Mouse (Mus musculus) brain, adult 2 months (tissue): ENCODE data around the gene Camsap2.

Experiments
- DNase-seq: peaks from one replicate; pipeline ENCODE4 v3.0.0; 2011; ENCODE audit warnings: low read depth, low spot score

Gene Camsap2

DNA sequence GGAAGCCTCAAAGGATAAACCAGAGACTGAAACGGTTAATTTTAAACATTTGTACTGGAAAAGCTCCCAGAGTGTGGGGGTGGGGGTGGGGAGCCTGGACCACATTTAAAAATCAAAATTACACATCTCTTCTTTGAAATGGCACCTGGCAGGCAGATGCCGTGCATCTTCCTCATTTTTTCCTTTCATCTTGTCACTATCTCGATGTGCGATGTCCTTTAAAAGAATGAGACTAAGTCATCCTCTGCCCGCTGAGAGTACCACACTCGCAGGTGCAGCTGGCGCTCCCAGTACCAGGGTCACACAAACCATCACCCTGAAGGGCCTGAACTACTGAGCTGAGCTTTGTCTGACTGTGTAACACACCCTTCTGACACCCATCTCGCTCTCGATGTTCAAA lies 87.4 kb downstream of the Camsap2 start:
- DNase-seq = no peak

DNA sequence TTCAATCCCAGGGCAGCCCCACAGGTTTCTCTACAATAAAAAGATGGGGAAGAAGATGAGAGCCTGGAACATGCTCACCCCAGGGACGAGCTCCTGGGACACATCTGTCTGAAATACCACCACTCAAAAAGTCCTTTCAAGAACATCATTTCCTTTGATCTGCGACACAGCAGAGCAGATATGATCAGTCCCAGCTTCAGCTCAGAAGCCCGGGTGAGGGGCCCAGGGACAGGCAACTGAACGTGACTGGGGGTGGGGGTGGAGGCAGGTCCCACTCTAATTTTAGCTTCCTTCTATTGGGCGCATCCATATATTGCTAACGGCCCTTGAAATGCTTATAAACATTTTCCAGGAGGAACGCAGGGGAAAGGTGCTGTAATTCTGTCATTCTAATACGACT lies 90.2 kb downstream of the Camsap2 start:
- no peak for DNase-seq

DNA sequence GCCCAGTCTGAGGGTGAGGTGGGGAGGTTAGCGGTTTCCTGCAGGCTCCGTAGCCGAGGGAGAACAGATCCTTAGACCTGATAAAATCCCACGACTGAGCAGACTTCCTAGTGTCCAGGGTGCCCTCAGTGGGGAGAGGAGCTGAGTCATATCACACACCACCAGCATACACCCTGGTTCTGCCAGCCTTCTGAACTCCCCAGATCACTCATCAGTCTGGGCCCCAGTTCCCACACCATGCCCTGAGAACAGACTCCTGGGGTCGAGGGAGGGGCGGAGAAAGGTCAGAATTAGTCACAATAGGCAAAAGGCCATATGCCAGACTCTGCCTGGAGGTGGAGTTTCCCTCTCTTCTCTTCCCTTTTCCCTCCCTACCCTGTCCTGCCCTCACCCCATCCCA lies 90.7 kb downstream of the Camsap2 start:
- no peak for DNase-seq

DNA sequence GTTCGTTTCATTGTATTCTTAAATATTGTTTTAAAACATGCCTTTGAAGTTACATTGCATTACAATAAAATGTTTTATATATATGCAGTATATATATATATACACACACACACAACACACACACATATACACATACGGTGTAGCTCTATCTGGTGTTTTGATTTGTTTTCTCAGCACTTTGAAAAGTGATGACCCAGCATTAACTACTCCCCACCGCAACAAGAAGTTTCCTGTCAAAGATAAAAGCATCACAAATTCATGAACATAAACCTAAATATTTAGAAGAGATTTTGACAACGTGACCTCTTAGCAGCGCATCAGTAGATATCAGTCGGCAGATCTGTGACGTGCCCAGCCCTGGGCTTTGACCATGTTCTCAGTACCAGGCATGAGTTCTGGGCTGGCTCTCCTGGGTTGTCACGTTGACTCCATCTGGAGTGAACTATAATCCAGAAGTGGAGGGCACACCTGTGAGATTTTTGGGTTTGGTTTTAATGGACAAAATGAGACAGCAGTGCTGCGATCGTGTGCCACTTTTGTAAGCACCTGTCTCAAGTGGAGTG lies 91.3 kb downstream of the Camsap2 start:
- DNase-seq = no peak

DNA sequence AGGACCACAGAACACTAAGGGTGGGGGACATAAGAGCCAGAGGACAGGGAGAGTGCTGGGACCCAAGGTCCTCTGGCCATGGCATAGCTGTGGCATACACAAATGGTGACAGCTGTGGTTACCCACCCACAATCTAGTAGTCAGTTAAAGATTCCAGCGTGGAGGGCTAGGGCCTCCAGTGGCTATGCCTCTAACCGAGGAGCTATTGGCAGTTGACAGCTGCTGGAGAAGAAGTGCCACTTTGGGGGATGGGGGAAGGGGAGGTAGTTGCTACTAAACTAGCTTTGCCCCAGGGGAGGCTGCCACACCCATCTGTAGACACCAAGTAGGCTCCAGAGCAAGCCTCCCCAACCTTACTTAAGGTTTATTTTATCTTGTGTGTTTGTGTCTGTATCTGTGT lies 92.4 kb downstream of the Camsap2 start:
- DNase-seq = no peak

DNA sequence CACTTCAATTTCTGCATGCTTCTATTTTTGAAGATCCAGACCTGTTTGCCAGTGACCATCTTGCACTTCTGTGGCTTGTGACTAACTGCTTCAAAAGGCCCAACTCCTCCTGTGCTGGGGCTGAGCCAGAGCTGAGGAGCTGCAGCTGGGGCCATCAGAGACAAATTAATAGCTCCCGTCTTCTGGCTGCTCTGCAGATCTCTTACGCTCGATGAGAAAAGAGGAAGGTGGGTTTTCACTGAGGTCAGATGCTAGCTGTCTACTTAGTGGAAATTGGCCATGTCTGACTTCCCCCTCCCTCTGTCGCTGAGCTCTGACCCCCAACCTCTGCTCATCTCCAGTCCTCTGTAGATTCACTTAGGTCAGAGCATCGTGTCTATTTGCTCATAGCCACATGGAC lies 96.2 kb downstream of the Camsap2 start:
- no peak for DNase-seq

DNA sequence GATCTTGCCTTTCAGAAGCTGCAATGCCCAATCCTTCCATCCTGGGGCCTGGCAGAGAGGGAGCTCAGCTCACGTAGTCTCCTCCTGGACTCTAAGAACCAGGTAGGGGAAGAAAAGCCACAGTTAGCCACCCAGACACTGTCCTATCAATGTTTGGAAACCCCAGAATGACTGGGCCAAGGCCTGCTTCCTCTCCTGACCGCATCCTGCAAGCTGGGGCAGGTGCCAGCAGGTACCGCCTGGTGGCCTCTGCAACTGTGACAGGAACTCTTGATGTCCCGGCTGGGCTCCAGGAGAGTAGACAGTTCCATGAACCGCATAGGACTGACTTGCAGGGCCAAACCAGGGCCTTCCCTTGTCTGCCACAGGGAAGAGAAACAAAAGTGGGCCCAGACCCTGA lies 98.5 kb downstream of the Camsap2 start:
- DNase-seq = no peak

DNA sequence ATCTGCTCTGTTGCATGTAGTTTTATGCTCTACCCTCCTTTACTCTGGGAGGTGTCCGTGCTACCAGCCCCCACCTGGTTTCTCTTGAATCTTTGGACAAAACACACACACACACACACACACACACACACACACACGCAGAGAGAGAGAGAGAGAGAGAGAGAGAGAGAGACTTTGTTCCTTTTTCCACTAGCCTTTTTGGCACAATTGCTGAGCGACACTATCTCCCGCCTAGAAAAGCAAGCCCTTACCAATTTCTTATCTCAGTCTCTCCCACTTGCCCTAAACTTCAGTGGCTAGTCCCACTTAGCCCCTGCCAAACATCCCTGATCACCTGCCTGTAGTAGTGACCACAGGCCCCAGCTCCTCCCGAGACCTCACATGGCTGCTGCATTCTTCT lies 101.4 kb downstream of the Camsap2 start:
- DNase-seq = no peak

DNA sequence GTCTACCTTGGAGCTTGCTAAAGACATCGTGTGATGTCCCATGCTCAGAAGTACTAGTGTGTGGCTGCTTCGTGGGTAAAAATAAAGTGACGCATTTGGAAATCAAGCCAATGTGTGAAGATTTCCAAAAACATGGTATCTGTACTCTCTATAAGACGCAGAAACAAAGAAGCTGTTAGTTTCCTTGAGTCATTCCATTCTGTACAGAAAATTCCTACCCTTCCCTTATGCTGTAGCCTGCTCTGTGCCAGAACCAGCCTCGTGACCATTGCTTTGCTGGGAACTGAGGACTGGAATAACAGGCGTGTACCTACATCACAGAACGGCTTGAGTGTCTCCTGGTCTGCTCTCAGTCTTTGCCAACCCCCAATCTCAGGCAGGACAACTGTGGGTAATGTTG lies 104.1 kb downstream of the Camsap2 start:
- peak; percentile 53 for DNase-seq

DNA sequence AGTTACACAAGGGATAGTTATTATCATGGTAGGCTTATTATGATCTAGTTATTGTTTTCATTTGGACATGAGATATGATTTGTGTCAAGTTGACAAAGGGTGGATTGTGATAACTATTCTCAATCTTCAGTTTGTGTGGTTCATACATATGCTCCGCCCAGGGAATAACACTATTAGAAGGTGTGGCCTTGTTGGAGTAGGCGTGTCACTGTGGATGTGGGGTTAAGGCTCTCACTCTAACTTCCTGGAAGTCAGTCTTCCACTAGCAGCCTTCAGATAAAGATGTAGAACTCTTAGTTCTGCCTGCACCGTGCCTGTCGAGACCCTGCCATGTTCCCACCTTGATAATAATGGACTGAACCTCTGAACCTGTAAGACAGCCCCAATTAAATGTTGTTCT lies 107.4 kb downstream of the Camsap2 start:
- no peak for DNase-seq

DNA sequence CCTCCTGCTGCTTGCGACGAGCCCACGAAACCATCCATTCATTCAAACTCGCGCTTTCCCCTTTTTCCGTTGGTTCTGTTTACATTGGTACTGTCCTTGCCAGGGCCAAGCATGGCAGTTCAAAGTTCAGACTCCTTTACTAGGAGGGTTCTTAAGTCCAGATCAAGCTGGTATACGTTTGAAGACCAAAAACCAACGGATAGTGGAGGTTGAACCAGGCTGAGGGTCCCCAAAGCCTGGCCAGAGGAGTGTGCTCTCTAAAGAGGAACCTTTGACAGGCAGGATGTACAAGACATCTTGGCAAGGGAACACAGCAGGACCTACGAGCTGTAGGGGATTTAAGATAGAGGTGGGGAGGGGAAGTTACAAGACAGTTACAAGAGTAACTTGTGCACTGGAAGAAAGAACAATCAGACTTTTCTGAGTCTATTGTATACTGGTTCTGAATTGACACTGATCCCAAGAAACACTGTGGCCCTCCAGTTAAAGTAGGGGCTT lies 111.3 kb downstream of the Camsap2 start:
- no peak for DNase-seq

DNA sequence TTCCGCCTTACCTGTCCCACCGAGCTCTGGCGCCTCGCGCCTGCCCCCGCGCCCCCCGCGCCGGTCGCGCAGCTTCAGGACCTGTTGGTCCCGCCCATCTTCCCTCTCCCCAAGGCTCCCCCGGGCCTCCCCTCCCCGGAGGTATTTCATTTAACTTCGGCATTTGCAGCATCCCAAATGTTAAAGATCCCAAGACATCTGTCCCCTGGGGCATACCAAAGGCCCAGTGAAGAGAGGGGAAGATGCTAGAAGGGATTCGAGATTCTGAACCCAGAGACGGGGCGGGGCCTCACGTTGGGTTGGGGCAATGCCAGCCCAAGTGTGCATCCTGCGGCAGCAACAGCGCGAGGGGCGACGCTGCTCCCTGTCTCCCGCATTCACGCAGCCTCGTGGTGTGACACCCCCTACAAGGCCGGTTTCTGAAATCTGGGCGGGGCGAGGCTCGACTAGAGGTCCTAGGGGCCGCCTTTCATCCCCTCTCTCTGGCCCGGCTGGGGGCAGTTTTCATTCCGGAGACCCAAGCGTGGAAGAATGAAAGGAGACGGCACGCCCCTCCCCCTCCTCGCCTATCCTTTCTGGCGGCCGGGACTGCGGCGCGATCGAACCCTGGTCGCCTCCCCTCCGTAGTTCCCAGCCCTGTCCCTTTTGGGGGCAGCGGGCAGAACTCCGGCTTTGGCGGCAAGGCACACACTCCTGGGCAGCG lies 111.9 kb downstream of the Camsap2 start, which contains the start of gene Inava:
Inava (minus strand) TSS at position 373 of the 703 bp plus-strand sequence.
- DNase-seq = peak; percentile 55

DNA sequence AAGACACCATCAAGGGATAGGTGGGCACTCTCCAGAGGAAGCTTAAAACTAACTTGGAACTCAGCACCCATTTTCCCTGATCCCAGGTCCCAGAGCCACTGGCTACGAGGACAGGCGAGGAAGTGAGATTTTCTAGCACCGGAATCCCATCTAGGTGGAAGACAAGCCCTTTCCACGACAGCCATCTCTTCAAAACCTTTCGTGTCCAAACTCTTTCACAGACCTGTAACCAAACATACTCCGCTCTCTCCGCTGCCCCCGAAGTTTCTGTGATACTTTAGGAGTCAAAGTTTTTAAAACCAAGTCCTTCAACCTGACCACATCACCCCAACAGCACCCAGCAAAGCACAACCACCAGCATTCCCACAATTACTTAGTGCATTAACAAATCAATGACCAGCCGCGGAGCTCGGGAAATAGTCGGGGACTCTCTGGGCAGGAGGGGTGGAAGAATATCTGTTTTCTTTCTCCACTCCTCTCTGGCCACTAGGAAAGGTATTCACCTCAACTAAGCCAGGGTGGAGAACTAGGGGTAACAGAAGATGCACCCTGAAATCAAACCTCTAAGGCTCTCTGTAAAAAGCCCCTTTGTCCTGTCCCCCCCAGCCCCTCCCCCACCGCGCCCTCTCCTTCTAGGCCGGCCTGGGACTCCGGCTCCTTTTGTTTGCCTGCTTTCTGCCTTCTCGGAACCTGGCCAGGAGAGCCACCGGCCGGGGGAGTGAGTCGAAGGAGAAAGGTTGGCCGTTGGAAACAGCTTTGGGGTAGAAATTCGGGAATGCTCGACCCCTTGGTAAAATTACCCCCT lies 112.7 kb downstream of the Camsap2 start:
- DNase-seq = no peak

DNA sequence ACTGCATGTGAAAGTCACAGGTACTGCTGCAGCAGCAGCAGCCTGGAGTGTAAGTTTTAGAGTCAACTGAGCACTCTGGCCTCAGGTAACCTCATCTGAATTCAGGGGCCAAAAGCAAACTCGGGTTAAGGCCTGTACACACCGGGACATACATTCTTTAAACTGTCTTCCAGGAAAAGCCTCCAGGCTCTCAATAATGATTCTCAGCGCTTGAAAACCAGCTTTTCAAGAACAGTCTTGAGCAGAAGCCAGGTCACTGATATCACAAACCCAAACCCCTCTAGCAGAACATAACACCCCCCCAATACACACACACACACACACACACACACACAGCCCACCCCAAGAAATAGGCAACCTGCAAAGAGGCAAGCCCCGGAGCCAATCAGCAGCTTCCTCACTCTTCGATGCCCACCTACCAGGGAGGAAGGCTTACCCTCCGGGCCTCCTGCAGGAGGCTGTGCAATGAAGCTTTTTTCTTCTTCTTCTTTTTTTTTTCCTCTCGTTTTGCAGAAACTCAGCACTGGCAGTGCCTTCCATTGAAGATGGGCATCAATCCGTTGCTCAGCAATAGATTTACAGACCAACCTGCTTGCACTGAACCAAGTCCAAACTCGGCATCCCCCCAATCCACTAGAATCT lies 113.5 kb downstream of the Camsap2 start:
- no peak for DNase-seq

DNA sequence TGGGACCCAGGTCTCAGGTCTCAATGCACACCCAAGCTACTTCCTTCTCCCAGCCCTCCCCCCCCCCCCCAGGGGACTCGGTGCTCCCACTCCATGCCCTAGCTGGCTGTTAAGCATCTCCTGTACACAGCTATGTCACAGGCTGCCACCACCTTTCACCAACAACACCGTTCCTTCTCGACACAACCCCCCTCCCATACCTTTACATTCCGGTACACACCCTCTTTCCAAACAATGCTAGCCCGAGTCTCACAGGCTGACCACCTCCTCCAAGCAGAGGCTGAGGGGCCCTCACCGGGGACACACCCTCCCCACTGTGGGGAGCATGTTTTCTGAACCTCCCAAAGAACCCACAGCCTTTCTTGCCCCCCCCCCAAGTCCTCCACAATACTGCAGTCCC lies 114.3 kb downstream of the Camsap2 start:
- DNase-seq = no peak

DNA sequence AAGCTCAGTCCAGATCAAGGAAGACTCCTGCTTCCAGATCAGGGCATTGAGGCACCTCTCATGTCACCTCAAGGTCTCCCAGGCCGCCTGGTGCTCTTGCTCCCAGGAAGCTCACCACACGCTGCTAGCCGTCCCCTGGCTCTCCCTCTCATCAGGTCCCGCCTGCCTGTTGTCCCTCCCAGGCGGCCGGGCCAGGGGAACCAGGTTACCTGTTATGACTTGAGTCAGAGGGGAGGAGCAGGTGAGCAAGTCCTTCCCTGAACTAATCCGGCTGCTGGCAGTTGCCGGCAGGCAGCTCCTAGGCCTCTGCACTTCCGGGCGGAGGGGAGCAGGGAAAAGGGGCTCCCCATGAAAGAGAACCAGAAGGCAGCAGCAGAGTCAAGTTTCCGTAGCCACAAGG lies 115.7 kb downstream of the Camsap2 start:
- no peak for DNase-seq

DNA sequence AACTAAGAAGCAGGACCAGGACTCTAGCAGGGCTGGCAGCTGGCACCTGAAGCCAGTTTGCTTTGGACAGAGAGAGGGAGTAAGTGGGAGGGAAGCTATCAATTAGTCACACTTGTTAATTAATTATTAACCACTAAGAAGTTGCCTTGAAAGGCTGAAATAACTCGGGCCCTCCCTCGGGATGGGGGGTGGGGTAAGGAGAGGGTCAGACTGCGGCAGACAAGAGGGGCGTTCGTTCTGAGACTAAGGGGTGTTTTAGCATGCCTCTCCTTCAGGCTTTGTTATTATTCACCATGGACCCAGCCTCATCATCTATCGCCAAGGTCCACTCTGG lies 116.9 kb downstream of the Camsap2 start:
- DNase-seq = no peak

DNA sequence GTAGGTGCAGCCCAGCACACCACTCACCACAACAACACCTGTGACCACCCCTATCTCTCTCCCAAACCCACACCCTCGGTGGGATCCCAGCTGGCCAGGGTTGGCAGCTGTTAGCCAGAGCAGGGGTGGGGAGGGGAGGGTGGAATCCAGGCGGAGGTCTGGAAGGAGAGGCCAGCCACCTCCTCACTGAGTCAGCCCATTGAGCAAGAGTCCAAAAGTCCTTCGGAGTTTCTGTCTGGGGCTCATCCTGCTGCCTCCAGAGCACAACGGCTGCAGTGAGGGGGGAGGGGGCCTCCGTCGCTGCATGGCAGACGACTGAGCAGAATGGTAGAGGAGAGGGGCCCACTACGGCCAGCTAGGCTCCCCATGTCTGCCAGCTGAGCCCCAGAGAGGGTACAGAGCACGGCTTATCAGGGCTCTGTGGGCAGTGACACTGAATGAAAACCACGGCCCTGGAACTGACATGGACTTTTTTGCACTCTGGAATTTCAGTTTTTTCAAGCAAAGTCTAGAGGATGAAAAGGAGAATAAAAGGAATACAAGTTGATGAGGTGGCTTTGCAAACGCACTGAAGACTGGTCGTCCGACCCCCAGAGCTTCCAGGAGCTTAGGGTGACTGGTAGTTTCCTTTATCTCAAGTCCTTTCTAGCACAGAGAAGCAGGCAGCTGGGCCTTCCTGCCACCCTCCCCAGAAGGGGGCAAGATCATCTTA lies 117.4 kb downstream of the Camsap2 start:
- DNase-seq = no peak

DNA sequence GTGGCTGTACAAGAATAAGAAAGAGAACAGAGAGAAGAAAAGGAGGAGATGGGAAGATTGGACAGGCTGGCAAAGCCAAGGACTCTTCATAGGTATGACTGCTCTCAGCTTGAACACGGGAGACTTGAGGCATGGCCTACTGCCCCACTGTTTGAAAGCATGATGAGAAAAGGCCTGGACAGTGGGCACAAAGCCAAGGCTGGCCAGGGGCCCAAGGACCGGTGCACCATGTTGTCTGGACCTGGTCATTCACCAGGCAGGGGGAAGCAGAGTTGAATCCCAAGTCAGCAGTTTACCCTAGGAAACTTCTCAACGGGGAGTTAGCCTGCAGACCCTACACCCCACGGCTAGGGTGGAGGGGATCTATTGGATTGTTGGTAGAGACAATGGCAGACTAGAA lies 118.0 kb downstream of the Camsap2 start:
- DNase-seq = no peak

DNA sequence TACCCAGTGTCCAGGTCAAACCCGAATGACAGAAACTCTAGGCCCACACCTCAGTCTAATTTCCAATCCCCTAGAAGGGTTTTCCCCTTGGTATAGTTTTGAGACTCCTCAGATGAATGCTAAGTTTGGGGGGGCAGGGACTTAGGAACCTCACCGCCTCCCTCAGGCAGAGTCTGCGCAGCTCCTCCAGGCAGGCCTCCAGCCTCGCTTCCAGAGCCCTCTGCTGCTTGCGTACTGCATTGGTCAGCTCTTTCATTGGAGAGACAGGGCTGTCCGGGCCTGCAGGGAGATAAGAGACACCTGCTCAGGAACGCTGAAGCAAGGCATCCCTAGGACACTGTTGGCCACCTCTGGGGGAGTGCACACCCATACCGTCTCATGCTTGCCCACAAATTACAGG lies 119.3 kb downstream of the Camsap2 start:
- no peak for DNase-seq

DNA sequence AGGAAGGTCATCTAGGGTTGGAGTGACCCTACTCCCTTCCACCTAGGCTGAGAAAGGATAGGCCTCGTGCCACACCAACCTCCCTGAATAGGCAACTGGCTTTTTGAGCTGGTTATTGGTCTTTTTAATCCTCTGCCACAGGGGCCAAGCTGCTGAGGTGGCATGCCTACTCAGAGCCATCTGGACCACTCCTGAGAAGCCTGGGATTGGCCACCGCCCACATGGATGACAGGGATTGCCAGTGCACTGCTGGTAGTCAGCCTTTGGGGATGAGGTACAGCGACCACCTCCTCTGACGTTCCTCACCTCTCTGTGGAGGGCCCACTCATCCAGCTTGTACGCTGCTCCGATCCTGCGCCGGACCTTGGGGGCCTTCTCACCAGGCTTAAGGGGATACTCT lies 120.1 kb downstream of the Camsap2 start:
- DNase-seq = no peak
